Mouse (Mus musculus) hindbrain, embryonic 16.5 days (tissue): ENCODE data around the gene Pak6. TPM values are rescaled to one million over a fixed set of nuclear protein-coding genes. Genes with fewer than 3 reads are reported as not detected.

Source experiments
- ATAC-seq: fragments of 200-750 bp; cut with Nextera tagmentation; 2 replicates; pipeline ENCODE4 v1.8.0; 2017; ENCODE audit warnings: moderate TSS enrichment, moderate library complexity
- H3K27ac ChIP-seq: fragments of 300-500 bp; sonication (generic); 2 replicates; pipeline ENCODE4 v1.5.1; 2014; ENCODE audit warnings: low read depth, mild to moderate bottlenecking, control low read depth, low read length, moderate library complexity
- H3K27me3 ChIP-seq: fragments of 300-500 bp; sonication (generic); replicated peaks from 2 replicates; pipeline ENCODE4 v1.6.1; 2014; ENCODE audit warnings: low read length; ENCODE audit not compliant: control insufficient read depth, insufficient read depth
- H3K36me3 ChIP-seq: fragments of 300-500 bp; sonication (generic); 2 replicates; pipeline ENCODE4 v1.6.1; 2014; ENCODE audit warnings: mild to moderate bottlenecking, low read length, moderate library complexity, mixed read lengths; ENCODE audit not compliant: control insufficient read depth, insufficient read depth
- H3K4me1 ChIP-seq: fragments of 300-500 bp; sonication (generic); 2 replicates; pipeline ENCODE4 v1.6.1; 2014; ENCODE audit warnings: low read depth, low read length; ENCODE audit not compliant: control insufficient read depth, insufficient read depth
- H3K4me2 ChIP-seq: fragments of 300-500 bp; sonication (generic); 2 replicates; pipeline ENCODE4 v1.6.1; 2014; ENCODE audit warnings: mild to moderate bottlenecking, low read length, control low read depth, moderate library complexity
- H3K4me3 ChIP-seq: fragments of 300-500 bp; sonication (generic); 2 replicates; pipeline ENCODE4 v1.5.1; 2014; ENCODE audit warnings: mild to moderate bottlenecking, low read length, control low read depth, moderate library complexity
- H3K9ac ChIP-seq: fragments of 300-500 bp; sonication (generic); 2 replicates; pipeline ENCODE4 v1.6.1; 2014; ENCODE audit warnings: low read depth, mild to moderate bottlenecking, control low read depth, low read length, moderate library complexity
- H3K9me3 ChIP-seq: fragments of 300-500 bp; sonication (generic); 2 replicates; pipeline ENCODE4 v1.6.1; 2014; ENCODE audit warnings: mild to moderate bottlenecking, low read length, moderate library complexity; ENCODE audit not compliant: control insufficient read depth
- WGBS: fragments of 180-500 bp; shearing (Covaris S2); extraction: QIAGEN DNeasy Blood & Tissue Kit; methylation state at CpG from one replicate; pipeline ENCODE4 v1.1.7; 2014; 5-methylcytosine and 5-hydroxymethylcytosine counted together
- polyA plus RNA-seq: library from polyadenylated mRNA; unstranded; fragments of >200 nt; fragmentation: Nextera tagmentation; extraction: Ambion mirVana; gene quantifications from 2 replicates; pipeline ENCODE4 v1.2.1, GENCODE M21; 2015

Gene Pak6
- polyA plus RNA-seq, 1 experiment from 2014 or later, result 45.0 TPM

DNA sequence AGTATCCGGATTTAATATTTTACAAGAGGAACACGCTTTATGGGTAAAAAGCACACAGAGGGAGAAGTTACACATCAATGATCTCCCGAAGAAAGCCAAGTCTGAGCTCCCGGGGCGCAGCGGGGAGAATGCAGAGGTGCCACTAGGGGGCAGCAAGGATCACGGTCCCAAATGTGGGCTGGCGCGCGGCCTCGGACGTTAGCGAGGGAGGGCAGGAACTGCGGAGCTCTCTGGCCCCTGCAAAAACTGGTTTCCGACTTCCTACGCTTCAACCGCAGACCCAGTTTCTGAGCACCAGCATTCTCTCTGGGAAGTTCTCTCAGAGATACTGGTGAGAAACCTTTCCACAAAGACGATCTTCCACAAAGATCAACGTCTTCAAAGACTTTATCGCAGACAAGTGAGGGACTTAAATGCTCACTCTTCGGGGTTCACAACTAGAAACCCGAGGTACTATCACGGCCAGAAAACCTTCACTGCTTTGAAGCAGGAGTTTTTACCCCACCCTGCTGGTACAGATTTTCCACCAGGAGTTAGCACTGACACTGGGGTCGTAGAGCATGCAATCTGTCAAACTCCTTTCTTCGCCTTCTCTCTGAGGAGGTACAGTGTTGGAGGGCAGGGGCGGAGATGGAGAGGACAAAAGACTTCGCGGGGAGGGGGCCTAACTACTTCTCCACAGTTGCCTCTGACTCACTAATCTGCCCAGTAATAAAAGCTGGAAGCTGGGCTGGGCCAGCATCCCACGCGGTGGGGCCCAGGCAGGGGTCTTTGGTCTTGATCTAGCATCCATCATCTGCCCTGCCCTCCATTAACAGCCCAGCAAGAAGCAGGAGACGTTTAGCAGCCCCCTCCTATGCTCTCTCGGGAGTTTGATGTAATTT is 37.3 kb downstream of the Pak6 start:
- H3K27me3 ChIP-seq, result peaks cover 74% of the 10 kb centered on the region
- H3K9ac ChIP-seq, result no peak overlapping the region; the same call in 1 of the 2 replicates
- peaks cover 37% of the 10 kb centered on the region for H3K4me1 ChIP-seq
- 1% methylated on average over 32 of the region's 32 CpGs for WGBS
- peak overlapping the region; percentile 23; the same call in 1 of the 2 replicates for H3K4me3 ChIP-seq
- H3K4me2 ChIP-seq, result peak overlapping the region; percentile 50
- ATAC-seq, result no peak
- 0 out of 2 replicates have a peak, but pooled peaks cover 4% of the 10 kb centered on the region for H3K36me3 ChIP-seq
- no peak overlapping the region for H3K27ac ChIP-seq
- no peaks in the 10 kb centered on the region for H3K9me3 ChIP-seq

DNA sequence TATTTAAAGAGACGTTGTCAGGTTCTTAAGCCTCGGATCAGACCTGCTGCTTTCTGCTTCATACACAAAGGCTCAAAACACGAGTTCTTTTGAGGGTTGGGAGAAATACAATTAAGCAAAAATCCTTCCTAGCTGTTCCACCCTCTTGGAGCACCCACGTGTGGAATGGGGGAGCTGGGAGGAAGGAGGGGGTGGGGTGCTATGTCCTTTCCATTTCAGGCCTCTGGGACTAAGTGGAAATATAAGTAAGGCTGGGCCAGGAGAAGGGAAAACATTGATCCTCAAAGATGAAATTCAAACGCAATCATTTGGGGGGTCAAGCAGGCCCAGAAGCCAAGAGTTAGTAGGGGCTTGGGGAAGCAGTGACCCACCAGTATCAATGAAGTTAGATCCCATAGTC is 38.1 kb downstream of the Pak6 start:
- peaks cover 37% of the 10 kb centered on the region for H3K4me1 ChIP-seq
- H3K36me3 ChIP-seq, result 0 out of 2 replicates have a peak, but pooled peaks cover 4% of the 10 kb centered on the region
- no peaks in the 10 kb centered on the region for H3K9me3 ChIP-seq
- no peak overlapping the region for H3K4me3 ChIP-seq
- no peak overlapping the region for H3K4me2 ChIP-seq
- H3K9ac ChIP-seq, result no peak overlapping the region
- WGBS, result 7% methylated on average over 5 of the region's 5 CpGs
- no peak for ATAC-seq
- H3K27me3 ChIP-seq, result peaks cover 74% of the 10 kb centered on the region
- H3K27ac ChIP-seq, result no peak overlapping the region

DNA sequence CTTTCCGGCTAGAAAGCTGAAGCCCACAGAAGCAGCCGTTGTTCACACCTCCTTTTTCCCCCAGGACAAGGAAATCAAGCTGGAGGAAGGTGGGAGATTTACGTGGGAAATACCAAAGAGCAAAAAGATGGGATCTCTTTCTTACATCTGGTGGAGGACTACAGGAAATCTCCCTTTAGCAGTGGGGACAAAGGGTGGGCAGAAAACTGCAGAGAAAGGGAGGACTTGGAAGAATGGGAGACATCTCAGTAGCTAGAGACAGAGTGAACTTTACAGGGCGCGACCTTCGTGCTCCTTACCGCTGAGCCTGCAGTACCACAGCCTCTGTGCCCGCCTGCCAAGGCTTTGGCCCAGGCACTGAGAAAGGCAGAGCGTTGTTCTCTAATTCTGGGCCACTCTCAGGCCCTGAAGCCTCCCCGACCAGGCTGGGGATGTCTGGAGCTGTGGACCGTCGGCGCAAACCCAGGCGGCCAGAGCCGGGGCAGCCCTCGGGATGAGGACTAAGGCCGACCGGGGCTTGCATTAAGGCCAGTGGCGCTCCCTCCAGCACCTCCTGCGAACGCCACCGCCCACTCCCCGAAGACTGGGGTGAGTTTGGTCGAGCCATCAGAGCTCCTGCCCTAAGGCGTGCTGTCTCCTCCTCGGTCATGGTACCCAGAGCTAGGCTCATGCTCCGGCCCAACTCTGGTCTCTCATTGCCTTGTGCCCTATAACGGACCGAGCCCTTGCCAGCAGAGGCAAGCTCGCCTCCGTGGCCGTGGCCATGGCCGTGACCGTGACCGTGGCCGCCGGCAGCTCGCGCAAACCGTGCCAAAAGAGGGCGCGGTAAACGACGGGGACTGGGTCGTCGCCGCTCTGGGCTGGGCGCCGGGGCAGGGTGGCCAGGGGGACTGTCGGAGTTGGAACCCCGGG is 39.1 kb downstream of the Pak6 start:
- Histone ChIP-seq H3K9me3 (no peaks in the 10 kb centered on the region), H3K9ac (no peak overlapping the region), H3K27ac (no peak overlapping the region), H3K4me1 (peaks cover 34% of the 10 kb centered on the region), H3K27me3 (peaks cover 75% of the 10 kb centered on the region), H3K4me3 (peak overlapping the region; percentile 43), H3K36me3 (no peaks in the 10 kb centered on the region), H3K4me2 (peak overlapping the region; percentile 71)
- 3% methylated on average over 51 of the region's 51 CpGs for WGBS
- ATAC-seq, result no peak

DNA sequence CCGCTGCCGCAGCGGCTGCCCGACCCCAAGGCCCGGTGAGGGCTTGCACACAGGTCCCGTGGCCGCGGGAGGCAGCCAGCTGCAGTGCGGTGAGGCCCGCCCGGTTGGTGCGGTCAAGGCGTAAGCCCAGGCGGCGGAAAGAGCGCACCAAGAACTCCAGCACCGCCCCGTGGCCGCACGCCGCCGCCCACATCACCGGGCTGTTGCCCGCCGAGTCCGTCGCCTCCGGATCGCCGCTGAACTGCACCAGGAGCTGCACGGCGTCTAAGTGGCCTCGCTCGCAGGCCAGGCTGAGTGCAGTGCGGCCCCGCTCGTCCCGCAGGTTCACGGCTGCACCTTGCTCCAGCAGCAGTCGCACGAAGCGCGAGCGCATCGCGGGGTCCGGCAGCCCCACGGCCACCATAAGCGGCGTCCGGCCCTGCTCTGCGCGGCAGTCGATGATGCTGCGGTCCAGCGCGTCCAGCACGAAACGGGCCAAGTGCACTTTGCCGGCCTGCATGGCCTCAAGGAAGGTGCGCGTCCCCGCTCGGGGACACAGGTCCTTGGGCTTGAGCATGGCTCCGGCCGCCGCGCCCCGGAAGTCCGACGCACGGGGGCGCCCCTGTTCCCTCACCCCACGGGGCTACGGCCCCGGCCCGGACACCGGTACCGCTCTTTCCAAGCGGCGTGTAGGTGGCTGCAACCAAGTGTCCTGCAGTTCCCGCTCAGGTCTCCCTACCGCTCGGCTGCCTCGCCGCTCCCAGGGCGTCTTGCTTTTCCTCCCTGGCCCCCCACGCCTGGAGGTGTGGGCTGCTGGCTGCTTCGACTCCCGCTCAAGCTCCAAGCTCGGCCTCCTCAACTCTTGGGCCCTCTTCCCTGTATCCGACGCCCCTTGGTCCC is 40.0 kb downstream of the Pak6 start:
- no peak; the same call in 1 of the 2 replicates for ATAC-seq

DNA sequence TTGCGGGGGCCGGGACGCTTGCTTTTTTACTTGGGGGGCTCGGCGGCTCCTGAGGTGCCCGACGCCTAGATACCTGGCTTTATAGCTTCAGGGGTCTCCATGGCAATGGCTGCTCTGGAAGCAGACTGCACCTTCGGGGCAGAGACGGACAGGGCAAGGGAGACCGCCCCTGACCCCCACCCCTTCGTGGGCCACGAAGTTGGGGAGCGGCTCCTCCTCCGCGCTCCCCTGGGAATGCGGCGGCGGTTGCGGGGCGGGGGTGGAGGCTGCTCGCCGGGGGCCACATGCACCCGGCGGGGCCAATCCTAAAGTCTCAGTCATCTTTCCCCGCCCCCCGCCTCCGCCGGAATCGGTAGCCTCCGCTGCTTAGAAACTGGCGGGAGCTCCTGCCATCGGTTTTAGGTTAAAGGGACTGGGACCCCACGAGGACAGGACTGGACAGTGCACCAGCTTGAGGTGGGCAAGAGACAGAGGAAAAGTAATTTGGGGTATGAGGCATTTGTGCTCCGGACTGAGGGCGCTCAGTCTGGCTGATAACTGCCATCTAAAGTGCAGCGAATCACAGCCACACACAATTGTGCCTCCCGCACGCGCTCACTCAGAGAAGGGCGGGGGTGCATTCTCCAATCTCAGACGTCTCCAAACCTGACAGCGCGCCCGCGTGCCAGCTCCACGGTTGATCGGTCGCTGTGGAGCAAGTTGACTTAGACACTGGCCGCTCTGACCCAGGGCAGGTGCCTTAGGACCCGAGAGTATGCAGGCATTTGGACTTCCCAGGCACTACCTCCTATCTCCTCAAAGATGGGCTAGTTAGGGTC is 41.0 kb downstream of the Pak6 start, which contains the start of gene Ankrd63:
Gene Ankrd63, minus strand, starts transcription at position 51 of the 818 bp plus-strand sequence.
- H3K27me3 ChIP-seq, result peaks cover 85% of the 10 kb centered on the region
- H3K9me3 ChIP-seq, result no peaks in the 10 kb centered on the region
- H3K27ac ChIP-seq, result no peak within 1 kb of the TSS
- peaks cover 31% of the 10 kb centered on the region for H3K4me1 ChIP-seq
- H3K4me2 ChIP-seq, result peak within 1 kb of the TSS; percentile 71
- WGBS, result 1% methylated on average over 50 of the region's 50 CpGs
- ATAC-seq, result no peak
- H3K4me3 ChIP-seq, result peak within 1 kb of the TSS; percentile 43
- H3K9ac ChIP-seq, result peak within 1 kb of the TSS; percentile 54
- H3K36me3 ChIP-seq, result no peaks in the 10 kb centered on the region

More for the DNA sequence above, 40.0 kb downstream of the Pak6 start:
- Histone ChIP-seq H3K27ac (no peak overlapping the region), H3K27me3 (peaks cover 80% of the 10 kb centered on the region), H3K36me3 (no peaks in the 10 kb centered on the region), H3K4me1 (peaks cover 31% of the 10 kb centered on the region), H3K9me3 (no peaks in the 10 kb centered on the region), H3K4me2 (peak overlapping the region; percentile 71), H3K4me3 (peak overlapping the region; percentile 43), H3K9ac (peak overlapping the region; percentile 54)
- WGBS, result 1% methylated on average over 79 of the region's 93 CpGs

DNA sequence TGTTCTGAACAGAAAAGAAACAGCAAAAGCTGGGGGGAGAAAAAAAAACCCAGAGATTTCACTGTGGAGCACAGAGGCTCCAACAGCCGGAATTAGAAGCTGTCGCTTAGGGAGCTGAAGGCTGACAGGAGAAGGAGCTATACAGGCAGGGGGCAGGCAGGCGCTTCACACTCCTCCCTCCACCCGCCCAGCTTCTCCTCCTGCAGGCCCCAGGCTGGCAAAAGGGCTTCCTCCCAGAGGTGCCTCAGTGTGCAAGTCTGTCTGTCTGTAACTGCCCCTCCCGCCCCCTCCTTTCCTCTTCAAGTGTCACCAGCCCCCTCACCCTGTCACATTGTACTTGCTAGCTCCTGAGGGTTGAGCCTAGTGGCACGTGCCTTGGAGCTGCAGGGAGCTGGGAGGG is 43.3 kb downstream of the Pak6 start:
- H3K4me2 ChIP-seq, result no peak overlapping the region
- no peak for ATAC-seq
- 18% methylated on average over 6 of the region's 6 CpGs for WGBS

DNA sequence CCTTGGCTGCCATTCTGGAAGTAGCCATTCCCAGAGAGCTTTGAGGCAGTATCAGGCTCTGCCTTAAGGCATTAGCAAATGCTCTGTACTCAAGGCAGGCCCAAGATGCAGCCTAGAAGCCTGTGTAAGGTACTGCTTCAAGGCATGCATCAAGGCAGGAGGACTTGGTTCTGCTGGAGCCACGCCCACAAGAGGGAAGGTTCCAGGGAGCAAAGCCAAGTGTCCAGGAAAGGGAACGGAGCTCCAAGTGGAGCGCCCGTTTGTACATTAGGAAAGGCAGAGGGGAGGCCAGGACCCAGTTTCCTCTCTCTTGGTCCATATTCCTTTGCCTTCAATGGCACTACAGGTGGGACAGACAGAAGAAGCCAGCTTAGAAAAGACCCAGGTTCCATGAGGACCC is 45.4 kb downstream of the Pak6 start:
- no peak overlapping the region for H3K27ac ChIP-seq
- no peak overlapping the region for H3K4me3 ChIP-seq
- ATAC-seq, result no peak
- no peaks in the 10 kb centered on the region for H3K36me3 ChIP-seq
- H3K4me2 ChIP-seq, result no peak overlapping the region
- no peak overlapping the region for H3K9ac ChIP-seq
- peaks cover 23% of the 10 kb centered on the region for H3K4me1 ChIP-seq
- H3K9me3 ChIP-seq, result no peaks in the 10 kb centered on the region
- 69% methylated on average over 4 of the region's 4 CpGs for WGBS
- H3K27me3 ChIP-seq, result peaks cover 72% of the 10 kb centered on the region

More for the DNA sequence above, 43.3 kb downstream of the Pak6 start:
- Histone ChIP-seq H3K4me1 (peaks cover 31% of the 10 kb centered on the region), H3K9ac (no peak overlapping the region), H3K9me3 (no peaks in the 10 kb centered on the region), H3K27me3 (peaks cover 77% of the 10 kb centered on the region), H3K4me3 (no peak overlapping the region), H3K36me3 (no peaks in the 10 kb centered on the region), H3K27ac (no peak overlapping the region)
